Mouse (Mus musculus) left cerebral cortex, postnatal 25 days (tissue): ENCODE results near the gene Rreb1. TPM values are rescaled to one million over a fixed set of nuclear protein-coding genes. Genes with fewer than 3 reads are reported as not detected.
A peak's percentile ranks its signal among the peaks of the same experiment; 100 is the strongest.
"Not testable (repeated sequence)": the region's sequence is repeated elsewhere in the genome, so short reads cannot be mapped to it uniquely, and the experiment has no call there.

Experiments
- DNase-seq, 2 experiments: peaks; one replicate each; pipeline ENCODE4 v3.0.0; 2022; ENCODE audit warnings: low spot score in 2 of 2, mixed read lengths in 1 of 2
- intact Hi-C: fragments of 180-260 bp; cut with DNase I; formaldehyde crosslinking; loops from one replicate; pipeline ENCODE4 v1.15.1; 2025
- total RNA-seq, 2 experiments: library from RNA; stranded (reverse); gene quantifications; 2 replicates each; pipeline ENCODE4 v1.2.3; 2021

The Rreb1 gene
- total RNA-seq, 2 experiments from 2014 or later = 29.4 to 30.1 TPM

DNA sequence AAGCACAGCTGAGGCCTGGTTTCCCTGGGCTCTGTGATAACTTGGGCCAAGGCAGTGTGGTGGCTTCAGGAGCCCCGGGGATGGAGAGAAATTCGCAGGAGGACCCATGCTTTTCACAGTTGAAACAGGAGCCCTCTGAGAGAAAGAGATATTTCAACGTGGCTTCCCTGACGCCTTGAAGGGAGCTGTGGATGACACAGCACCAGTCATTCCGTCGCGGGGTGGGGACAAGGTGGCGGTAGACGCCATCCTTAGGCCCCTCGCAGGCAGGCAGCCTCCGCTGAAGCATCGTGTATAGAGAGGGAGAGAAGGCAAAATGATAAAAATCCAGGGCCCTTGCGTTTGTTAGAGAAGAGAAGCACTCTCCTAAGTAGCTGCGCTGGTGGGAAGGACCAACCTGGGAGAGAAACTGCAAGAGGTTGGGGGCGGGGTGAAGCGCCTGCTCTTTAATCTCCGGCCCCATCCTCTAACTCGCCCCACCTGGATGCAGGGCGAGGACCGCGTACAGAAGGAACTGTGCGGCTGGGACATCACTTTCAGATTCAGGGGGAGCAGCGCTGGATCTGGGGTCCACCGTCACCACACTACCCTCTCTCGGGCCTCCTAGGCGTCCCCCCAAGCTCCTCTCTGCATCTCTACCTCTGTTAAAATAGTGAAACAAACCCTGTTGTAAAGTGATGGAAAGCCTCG, 46.9 kb downstream of the Rreb1 start:
- intact Hi-C loops = loop anchor here (5.0 kb wide), 2 partner anchors 117 to 283 kb away; no protein-coding TSS in a partner anchor
- peak in 1 of 2 experiments; percentile 7 for DNase-seq

- intact Hi-C loops = loop anchor here (5.0 kb wide), 2 partner anchors 117 to 283 kb away; no protein-coding TSS in a partner anchor
- peak; percentile 38 to 58 for DNase-seq
These were observed 47.6 kb downstream of the Rreb1 start for GRCm38 (mm10) chr13:37825646-37826280.

GRCm38 (mm10) chr13:37826281-37826993, 48.2 kb downstream of the Rreb1 start:
- DNase-seq = peak; percentile 37 to 46
- intact Hi-C loops = loop anchor here (5.0 kb wide), 2 partner anchors 116 to 284 kb away; no protein-coding TSS in a partner anchor

DNA sequence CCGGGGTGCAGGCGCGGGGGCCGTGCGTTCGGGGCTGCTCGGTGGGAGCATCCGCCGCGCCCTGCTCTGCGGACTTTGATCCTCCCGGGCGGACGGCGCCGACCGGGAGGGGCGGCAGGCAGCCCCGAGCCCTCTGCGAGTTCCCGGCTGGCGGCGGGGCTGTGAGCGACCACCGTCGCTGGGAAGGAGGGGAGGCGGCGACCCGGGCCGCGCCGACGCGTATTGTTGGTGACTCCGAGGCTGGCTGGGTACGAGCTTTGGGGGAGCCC, 48.7 kb downstream of the Rreb1 start:
- peak in 1 of 2 experiments; percentile 2 for DNase-seq
- intact Hi-C loops = loop anchor here (5.0 kb wide), 2 partner anchors 115 to 285 kb away; no protein-coding TSS in a partner anchor

GRCm38 (mm10) chr13:37827263-37827995, 49.2 kb downstream of the Rreb1 start:
- DNase-seq = peak in 1 of 2 experiments; percentile 8
- intact Hi-C loops = loop anchor here (5.0 kb wide), 2 partner anchors 115 to 285 kb away; no protein-coding TSS in a partner anchor

DNA sequence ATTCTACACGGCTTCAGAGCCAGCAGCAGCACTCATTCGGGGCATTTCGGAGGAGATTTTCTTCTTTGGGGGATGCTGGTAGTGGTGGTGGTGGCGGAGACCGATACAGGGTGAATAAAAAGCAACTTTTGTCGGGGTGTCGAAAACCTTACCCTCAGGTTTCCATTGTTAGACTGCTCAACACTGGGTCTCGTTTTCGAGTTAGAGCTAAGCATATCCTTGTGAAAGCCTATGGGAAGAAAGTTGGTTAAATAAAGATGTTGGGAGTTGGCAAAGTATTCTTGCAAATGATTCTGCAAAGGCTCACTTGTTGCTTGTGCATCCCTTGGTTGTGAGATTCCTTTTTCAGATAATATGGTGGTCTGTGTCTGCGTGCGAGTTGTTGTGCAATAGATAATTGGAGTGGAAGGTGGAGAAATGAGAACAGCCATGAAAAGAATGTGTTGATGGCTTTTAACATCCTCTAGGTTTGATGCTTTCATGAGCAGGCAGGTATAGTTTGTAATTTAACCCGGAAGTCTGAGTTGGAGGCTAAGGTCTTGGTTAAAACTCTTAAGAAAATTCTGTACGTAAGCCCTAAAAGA, 49.9 kb downstream of the Rreb1 start:
- intact Hi-C loops = loop anchor here (5.0 kb wide), 2 partner anchors 114 to 286 kb away; no protein-coding TSS in a partner anchor
- no peak for DNase-seq

GRCm38 (mm10) chr13:37828928-37829327, 50.7 kb downstream of the Rreb1 start:
- intact Hi-C loops = loop anchor here (5.0 kb wide), 2 partner anchors 113 to 287 kb away; no protein-coding TSS in a partner anchor
- DNase-seq = no peak

- no peak for DNase-seq
- intact Hi-C loops = no loop called here
These were observed 52.1 kb downstream of the Rreb1 start for GRCm38 (mm10) chr13:37830256-37830655.

- intact Hi-C loops = no loop called here
- DNase-seq = no peak
These were observed 52.7 kb downstream of the Rreb1 start for GRCm38 (mm10) chr13:37830874-37831311.

GRCm38 (mm10) chr13:37832481-37832880, 54.3 kb downstream of the Rreb1 start:
- no peak for DNase-seq
- intact Hi-C loops = no loop called here

GRCm38 (mm10) chr13:37833500-37833899, 55.3 kb downstream of the Rreb1 start:
- DNase-seq = no peak
- intact Hi-C loops = no loop called here

DNA sequence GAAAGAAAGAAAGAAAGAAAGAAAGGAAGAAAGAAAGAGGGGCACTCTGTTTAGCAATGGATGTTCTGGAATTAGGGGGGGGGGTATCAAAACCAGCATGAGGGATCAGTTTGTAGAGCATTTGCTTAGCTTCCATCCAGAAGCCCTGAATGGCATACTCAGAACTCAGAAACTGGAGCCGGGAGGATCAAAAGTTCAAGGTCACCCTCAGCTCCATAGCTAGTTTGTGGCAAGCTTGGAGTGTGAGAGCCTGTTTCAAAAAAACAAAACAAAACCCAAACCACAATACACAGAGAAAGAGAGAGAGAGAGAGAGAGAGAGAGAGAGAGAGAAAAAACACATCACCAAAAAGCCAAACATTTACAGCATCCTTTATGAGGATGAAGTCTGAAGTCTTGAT, 57.1 kb downstream of the Rreb1 start:
- intact Hi-C loops = no loop called here
- DNase-seq = no peak

DNA sequence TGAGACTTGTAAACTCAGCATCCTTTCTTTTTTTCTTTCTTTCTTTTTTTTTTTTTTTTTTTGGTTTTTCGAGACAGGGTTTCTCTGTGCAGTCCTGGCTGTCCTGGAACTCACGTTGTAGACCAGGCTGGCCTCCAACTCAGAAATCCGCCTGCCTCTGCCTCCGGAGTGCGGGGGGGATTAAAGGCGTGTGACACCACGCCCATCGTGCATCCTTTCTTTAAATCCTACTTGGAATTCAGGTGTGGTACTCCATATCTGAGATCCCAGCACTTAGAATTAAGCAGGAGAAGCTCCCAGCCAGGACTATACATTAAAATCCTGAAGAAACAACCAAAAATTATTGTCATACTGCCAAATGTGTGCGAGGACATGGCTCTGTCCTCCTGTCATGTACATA, 57.6 kb downstream of the Rreb1 start:
- intact Hi-C loops = not testable (repeated sequence)

DNA sequence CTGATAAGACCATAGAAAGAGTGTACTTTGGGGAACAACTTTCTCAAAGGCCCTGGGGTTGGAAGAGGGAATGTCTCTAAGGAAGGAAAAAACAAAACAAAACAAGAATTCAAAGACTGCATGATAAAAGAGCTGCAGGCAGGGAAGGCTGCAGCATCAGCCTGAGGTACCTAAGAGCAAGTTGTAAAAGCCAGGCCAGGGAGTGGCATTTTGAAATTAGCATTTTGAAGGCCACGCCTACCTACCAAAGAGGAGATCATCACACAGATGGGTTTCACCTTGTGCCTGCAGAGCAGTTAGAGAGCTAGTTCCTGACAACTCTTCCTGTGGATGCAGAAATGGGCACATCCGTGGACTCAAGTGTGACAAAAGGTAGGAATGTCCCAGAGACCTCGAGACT, 59.2 kb downstream of the Rreb1 start:
- DNase-seq = no peak
- intact Hi-C loops = no loop called here

More for the DNA sequence above, 57.6 kb downstream of the Rreb1 start:
- not testable (repeated sequence) for DNase-seq

GRCm38 (mm10) chr13:37838260-37839183, 60.3 kb downstream of the Rreb1 start:
- intact Hi-C loops = no loop called here
- DNase-seq = no peak

- no peak for DNase-seq
- intact Hi-C loops = no loop called here
These were observed 65.0 kb downstream of the Rreb1 start for GRCm38 (mm10) chr13:37843241-37843640.

- no peak for DNase-seq
- intact Hi-C loops = no loop called here
These were observed 65.6 kb downstream of the Rreb1 start for GRCm38 (mm10) chr13:37843844-37844243.

- DNase-seq = no peak
- intact Hi-C loops = no loop called here
These were observed 67.0 kb downstream of the Rreb1 start for GRCm38 (mm10) chr13:37845156-37845555.
